Mouse (Mus musculus) cerebellum, postnatal 14 days (tissue): ENCODE measurements around the gene Pla2g12b.
"Not testable (repeated sequence)": the region's sequence is repeated elsewhere in the genome, so short reads cannot be mapped to it uniquely, and the experiment has no call there.

ENCODE experiments used
- DNase-seq, 2 experiments: peaks; one replicate each; pipeline ENCODE4 v3.0.0; 2021; ENCODE audit warnings: mixed read lengths in 2 of 2

The Pla2g12b gene

GRCm38 (mm10) chr10:59402899-59403792 lies at the start of gene Pla2g12b:
Pla2g12b (plus strand) TSS chr10:59403660.
- DNase-seq, result no peak

DNA sequence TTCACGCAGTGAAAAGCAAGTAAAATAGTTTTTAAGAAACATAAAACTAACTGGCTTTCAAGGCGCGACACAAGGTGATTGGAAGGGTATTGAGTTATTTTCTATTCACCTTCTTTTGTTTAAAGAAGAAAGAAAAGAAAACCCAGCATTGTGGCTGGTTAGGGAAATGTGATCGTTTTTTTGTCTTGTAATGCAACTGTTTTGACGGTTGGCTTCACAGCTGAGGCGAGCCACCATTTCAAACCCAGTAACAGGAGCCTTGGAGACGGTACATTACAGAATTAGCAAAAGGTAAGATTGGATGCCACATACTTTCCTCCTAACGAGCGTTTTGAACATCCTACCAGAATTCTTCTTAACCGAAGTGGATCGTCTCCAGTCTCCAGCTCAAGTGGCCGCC lies 49.3 kb upstream of the Pla2g12b start:
- DNase-seq, result no peak

- no peak for DNase-seq
These were observed 48.4 kb upstream of the Pla2g12b start for GRCm38 (mm10) chr10:59355020-59355419.

- DNase-seq, result peak in 1 of 2 experiments; percentile 33
These were observed 44.7 kb upstream of the Pla2g12b start for GRCm38 (mm10) chr10:59358744-59359143.

GRCm38 (mm10) chr10:59363208-59363607 lies 40.3 kb upstream of the Pla2g12b start:
- DNase-seq, result no peak

DNA sequence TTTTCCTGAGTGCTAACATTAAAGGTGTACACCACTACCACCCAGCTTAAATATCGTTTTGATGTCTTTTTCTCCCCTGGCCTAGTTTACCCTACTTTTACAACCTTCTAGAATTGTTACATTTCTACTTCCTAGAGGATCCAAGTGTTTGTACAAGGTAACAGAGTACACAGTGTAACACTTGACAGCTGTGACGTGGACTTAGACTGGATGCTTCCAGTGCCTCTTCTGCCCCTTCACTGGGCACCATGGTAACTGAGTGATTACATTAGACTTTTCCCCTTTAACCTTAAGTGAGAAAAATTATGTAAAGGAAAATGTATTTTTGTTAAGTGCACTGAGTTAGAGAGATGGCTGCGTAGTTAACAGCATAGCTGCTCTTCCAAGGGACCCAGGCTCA lies 38.9 kb upstream of the Pla2g12b start:
- no peak for DNase-seq

DNA sequence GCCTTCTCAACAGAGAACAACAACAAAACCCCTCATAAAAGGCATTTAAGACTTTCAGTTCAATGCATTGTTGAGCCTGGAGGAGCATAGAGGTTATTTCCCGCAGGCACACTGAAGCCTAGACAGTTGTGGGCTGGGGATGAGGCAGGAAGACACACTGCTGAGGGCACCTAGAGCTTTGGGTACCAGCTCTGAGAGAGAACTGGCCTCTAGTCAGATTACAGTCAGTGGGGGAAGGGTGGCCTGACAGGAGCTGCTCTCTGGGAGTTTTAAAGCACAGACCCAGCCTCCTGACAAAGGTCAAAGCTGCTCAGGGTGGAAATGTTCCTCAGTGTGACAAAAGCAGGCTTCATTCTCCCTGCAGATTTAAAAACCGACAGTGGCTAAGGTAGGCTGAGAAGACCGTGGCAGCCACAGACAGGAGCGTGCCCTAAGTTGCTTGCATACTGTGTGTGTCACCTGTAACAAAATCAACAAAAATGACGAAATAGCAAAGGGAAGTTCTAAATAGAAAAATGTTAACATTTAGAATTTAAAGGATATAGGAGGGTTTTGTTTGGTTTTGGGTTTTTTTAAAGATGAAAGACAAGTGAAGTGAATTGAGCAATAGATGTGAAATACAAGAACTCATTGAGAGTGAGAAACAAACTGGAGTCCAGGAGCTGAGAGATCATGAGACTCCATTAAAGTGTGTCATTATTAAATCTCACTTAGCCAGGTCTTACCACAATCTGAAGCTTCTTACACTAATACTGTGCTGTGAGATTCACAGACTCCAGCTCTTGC lies 37.5 kb upstream of the Pla2g12b start:
- DNase-seq, result no peak

- DNase-seq, result no peak
These were observed 36.7 kb upstream of the Pla2g12b start for GRCm38 (mm10) chr10:59366746-59367145.

GRCm38 (mm10) chr10:59367206-59367605 lies 36.3 kb upstream of the Pla2g12b start:
- no peak for DNase-seq

GRCm38 (mm10) chr10:59368729-59369128 lies 34.7 kb upstream of the Pla2g12b start:
- no peak for DNase-seq

- DNase-seq, result no peak
These were observed 34.0 kb upstream of the Pla2g12b start for GRCm38 (mm10) chr10:59369426-59369825.

- no peak for DNase-seq
These were observed 25.6 kb upstream of the Pla2g12b start for GRCm38 (mm10) chr10:59377906-59378305.

- DNase-seq, result no peak
These were observed 24.7 kb upstream of the Pla2g12b start for GRCm38 (mm10) chr10:59378728-59379127.

DNA sequence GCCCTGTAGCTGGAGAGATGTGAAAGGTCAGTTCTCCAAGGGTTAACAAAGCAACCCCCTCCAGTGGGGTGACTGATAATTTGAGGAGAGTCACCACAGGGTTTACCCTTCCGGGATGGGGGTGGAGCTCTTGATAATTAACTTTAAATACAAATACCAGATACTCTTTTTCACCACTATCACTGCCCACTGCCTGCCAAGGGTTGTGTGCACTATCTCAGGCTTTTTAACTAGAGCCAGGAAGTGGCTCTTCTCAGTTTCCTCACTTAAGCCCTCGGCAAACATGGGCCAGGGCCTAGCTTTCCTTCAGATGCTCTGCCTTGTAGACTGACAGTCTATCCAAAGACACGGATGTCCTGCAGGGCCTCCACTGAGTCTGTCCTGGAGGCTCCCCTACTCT lies 23.5 kb upstream of the Pla2g12b start:
- DNase-seq, result no peak

DNA sequence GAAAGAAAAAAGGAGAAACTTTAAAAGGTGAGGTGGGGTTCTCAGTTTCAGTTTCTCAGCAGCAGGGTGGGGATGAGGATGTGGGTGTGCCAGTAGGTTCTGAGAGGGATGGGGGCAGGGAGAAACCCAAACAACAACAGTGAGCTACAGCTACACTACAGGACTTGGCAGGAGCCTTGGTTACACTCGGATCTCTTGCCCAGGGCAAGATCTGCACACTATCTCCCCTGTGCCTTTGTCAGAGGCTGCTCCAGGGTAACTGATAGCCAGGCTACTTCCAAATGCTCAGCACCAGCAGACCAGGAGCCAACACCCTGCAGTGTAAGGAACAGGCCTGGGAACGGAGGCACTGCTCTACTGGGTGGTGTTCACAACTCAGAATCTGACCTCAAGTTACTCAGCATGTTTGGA lies 23.0 kb upstream of the Pla2g12b start:
- no peak for DNase-seq

DNA sequence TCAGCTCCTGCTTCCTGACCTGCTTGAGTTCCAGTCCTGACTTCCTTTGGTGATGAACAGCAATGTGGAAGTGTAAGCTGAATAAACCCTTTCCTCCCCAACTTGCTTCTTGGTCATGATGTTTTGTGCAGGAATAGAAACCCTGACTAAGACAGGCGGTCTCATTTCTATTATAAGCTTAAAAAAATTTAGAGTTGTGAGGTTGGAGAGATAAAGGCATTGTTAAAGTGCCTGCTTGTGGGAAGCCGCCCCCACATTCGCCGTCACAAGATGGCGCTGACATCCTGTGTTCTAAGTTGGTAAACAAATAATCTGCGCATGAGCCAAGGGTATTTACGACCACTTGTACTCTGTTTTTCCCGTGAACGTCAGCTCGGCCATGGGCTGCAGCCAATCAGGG lies 21.9 kb upstream of the Pla2g12b start:
- not testable (repeated sequence) for DNase-seq

DNA sequence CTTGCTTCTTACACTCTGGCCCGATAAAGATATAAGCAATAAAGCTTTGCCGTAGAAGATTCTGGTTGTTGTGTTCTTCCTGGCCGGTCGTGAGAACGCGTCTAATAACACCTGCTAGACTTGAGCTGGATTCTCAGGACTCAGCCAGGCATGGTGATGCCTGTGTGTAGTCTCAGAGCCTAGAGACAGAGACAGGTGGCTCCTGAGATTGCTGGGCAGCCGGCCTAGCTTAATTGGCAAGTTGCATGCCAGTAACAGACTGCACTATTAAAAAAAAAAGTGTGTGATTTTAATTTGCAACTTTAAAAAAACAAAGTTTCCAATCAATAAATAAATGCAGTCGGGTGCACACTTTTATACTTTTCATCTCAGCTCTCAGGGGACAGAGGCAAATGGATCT lies 16.5 kb upstream of the Pla2g12b start:
- DNase-seq, result peak; percentile 78 to 85

- DNase-seq, result no peak
These were observed 13.8 kb upstream of the Pla2g12b start for GRCm38 (mm10) chr10:59389652-59390051.

- no peak for DNase-seq
These were observed 11.6 kb upstream of the Pla2g12b start for GRCm38 (mm10) chr10:59391907-59392306.

GRCm38 (mm10) chr10:59395461-59395860 lies 8.0 kb upstream of the Pla2g12b start, which contains the start of gene Gm10273:
Gm10273 (plus strand) TSS chr10:59395632.
- DNase-seq, result not testable (repeated sequence)

- DNase-seq, result no peak
These were observed 311 bp downstream of the Pla2g12b start for GRCm38 (mm10) chr10:59403793-59404149.

DNA sequence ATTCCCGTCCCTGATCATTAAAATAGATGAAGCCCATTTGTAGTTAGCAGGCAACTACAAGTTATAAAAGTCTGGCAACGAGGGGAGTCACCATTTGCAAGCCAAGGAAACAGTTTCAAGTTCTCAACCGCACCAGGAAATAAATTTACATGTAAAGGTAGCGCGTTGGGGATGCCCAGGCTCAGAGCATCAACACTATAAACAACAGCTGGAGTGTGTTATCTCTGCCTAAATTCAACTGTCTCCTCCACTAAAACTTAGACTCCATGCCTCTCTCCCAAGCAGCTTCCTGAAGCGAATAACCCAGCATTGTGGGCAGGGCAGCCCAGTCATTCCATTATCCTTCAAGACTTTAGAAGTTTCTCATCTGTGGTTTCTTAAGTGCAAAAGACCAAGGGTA lies 5.0 kb downstream of the Pla2g12b start:
- no peak for DNase-seq

DNA sequence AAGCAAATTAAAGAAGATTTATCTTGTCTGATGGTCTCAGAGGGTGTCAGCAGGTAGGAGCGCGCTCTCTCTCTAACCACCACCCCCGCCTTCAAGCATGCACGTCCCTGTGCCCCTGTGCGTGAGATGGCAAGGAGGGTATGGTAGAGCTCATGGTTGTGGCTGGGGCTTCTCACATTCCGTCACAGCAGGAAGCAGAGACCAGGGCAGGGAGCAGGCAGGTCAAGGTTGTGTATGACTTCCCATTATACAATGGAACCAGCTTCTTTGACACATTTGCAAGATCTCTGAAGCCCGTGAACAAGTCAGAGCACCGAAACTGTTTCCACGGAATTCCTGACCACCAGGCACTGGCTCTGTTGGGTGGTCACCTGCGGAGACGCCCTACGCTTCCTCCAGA lies 6.8 kb downstream of the Pla2g12b start:
- no peak for DNase-seq

DNA sequence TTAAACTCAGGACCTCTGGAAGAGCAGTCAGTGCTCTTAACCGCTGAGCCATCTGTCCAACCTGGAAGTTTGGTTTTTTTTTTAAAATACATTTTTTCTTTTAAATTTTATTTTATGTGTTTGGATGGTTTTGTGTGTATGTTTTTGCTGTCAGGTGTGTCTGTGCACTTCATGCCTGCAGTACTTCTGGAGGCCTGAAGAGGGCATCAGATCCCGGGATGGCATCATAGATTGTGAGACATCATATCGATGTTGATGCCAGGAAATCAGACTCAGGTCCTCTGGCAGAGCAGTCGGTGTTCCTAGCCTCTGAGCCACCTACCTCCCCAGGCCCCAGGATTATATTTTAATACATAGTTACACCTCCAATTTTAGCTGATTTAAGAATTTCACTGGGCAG lies 10.3 kb downstream of the Pla2g12b start:
- DNase-seq, result no peak
